10 mouse cellular contexts compared by ENCODE assay signal in the genomic region with DNA sequence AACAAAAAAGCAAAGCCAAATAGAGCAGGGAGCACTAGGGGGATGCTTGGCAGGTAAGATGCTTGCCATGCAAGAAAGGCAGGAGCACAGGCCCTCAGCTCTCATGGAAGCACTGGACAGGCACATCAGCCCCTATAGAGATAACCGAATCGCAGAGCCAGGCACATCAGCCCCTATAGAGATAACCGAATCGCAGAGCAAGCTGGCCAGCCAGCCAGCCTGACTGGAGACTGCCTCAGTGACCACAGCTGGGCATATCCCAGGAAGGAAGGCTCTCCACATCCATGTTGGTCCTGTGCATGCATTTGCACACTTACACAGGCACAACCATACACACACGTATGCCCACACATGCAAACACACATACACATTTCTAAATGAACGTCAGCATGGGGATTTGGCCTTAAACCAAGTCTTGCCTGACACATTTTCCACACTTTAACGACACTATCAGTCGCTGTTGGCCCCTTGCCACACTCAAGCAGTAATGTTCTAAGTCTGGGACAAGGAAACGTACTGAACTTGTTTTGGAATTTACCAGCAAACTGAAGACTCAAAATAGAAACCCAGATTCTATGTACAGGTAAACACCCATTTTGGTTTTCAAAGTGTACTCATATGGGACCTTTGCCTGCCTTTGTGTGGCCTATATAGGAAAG. TPM values are rescaled to one million over a fixed set of nuclear protein-coding genes. Genes with fewer than 3 reads are reported as not detected.
DNase-seq lines count a peak whose midpoint lies in the region; ATAC-seq and TF ChIP-seq lines count a peak whose summit lies in the region.
"Had no signal": no experiment of that assay in that cellular context is flagged by ENCODE, and none has a peak within 500 bp of the region (broad histone marks: within the 10 kb centered on the region; RNA-seq: fewer than 3 reads in every experiment).

No protein-coding gene starts in this region.

- 50% methylated on average over 9 of the region's 9 CpGs for WGBS in lung, adult 2 months
- WGBS in heart, embryonic 13.5 days, result 11% methylated on average over 9 of the region's 9 CpGs
- WGBS in liver, embryonic 12.5 days (ENCODE audit: insufficient replicate concordance), result 55% methylated on average over 9 of the region's 9 CpGs

- H3K27ac ChIP-seq in heart, embryonic 13.5 days (replicated peaks), result peak overlapping the region; percentile 80
- H3K27ac ChIP-seq in liver, embryonic 12.5 days, result no peak overlapping the region
- H3K27ac ChIP-seq: intestine, embryonic 15.5 days had no signal

- no peaks in the 10 kb centered on the region for H3K9me3 ChIP-seq in heart, embryonic 13.5 days
- H3K9me3 ChIP-seq in liver, embryonic 12.5 days (replicated peaks), result no peaks in the 10 kb centered on the region
- H3K9me3 ChIP-seq: intestine, embryonic 15.5 days had no signal

- DNase-seq in lung, adult 18-20 months, result peak; percentile 12 to 54
- no peak for DNase-seq in lung, adult 2 months
- peak; percentile 67 for DNase-seq in kidney, postnatal 10 days
- peak; percentile 57 for DNase-seq in testis, postnatal 10 days (ENCODE audit: low spot score)
- DNase-seq in left cerebral cortex, adult 8-10 months (ENCODE audit: low spot score in 2 of 2), result no peak
- DNase-seq: cerebellum, adult 9-10 months; thymus, postnatal 14 days had no signal

- TF ChIP-seq CTCF in lung, adult 2 months (IDR thresholded peaks at IDR 0.05; ENCODE audit: insufficient read depth, low read length), result no peak

- peaks cover 21% of the 10 kb centered on the region; the same call in 1 of the 2 replicates for H3K27me3 ChIP-seq in heart, embryonic 13.5 days (replicated peaks)
- H3K27me3 ChIP-seq in liver, embryonic 12.5 days (replicated peaks), result no peaks in the 10 kb centered on the region
- H3K27me3 ChIP-seq: intestine, embryonic 15.5 days had no signal

- H3K4me2 ChIP-seq in heart, embryonic 13.5 days, result peak overlapping the region; percentile 58
- no peak overlapping the region for H3K4me2 ChIP-seq in liver, embryonic 12.5 days
- H3K4me2 ChIP-seq: intestine, embryonic 15.5 days had no signal

- H3K9ac ChIP-seq in heart, embryonic 13.5 days, result no peak overlapping the region; the same call in 1 of the 2 replicates
- H3K9ac ChIP-seq in liver, embryonic 12.5 days, result no peak overlapping the region
- H3K9ac ChIP-seq: intestine, embryonic 15.5 days had no signal

- H3K36me3 ChIP-seq in heart, embryonic 13.5 days, result no peaks in the 10 kb centered on the region
- H3K36me3 ChIP-seq in liver, embryonic 12.5 days, result no peaks in the 10 kb centered on the region
- H3K36me3 ChIP-seq: intestine, embryonic 15.5 days had no signal

- peaks cover 3% of the 10 kb centered on the region; the same call in 1 of the 2 replicates for H3K4me1 ChIP-seq in lung, adult 2 months (ENCODE audit: control insufficient read depth, insufficient read depth, low read length)
- peaks cover 19% of the 10 kb centered on the region for H3K4me1 ChIP-seq in heart, embryonic 13.5 days
- H3K4me1 ChIP-seq in liver, embryonic 12.5 days, result no peaks in the 10 kb centered on the region

- H3K4me3 ChIP-seq in lung, adult 2 months (replicated peaks; ENCODE audit: extremely low read depth, low read depth, low read length), result no peak overlapping the region
- no peak overlapping the region for H3K4me3 ChIP-seq in heart, embryonic 13.5 days
- no peak overlapping the region for H3K4me3 ChIP-seq in liver, embryonic 12.5 days
- H3K4me3 ChIP-seq: intestine, embryonic 15.5 days had no signal

- no peak for ATAC-seq in heart, embryonic 13.5 days (ENCODE audit: extremely low read depth, insufficient number of reproducible peaks, low FRiP score, low TSS enrichment)
- ATAC-seq in liver, embryonic 12.5 days, result no peak
- ATAC-seq: intestine, embryonic 15.5 days had no signal

- TF ChIP-seq POLR2A in lung, adult 2 months (IDR thresholded peaks at IDR 0.05; ENCODE audit: borderline replicate concordance, extremely low read depth, low read depth, low read length), result no peak

RNA-seq across cellular contexts. Expression of gene Elf5, which starts 31.9 kb away (rescaled TPM):
- 32.8 and 55.4 TPM in 2 replicates for polyA plus RNA-seq in lung, adult 2 months (2012; rRNA removed)
- polyA plus RNA-seq in heart, embryonic 13.5 days (2015; fragmentation: Nextera tagmentation; extraction: Ambion mirVana), result 0.17 TPM in 1 of 2 replicates, not detected in the other
- 1 to 10 TPM in 3 of 4 experiments, under 1 TPM in 1; 1.00 to 1.4 (median 1.1) TPM for total RNA-seq in left cerebral cortex, adult 8-10 months (2022)
- polyA plus RNA-seq in liver, embryonic 12.5 days (2016; fragmentation: Nextera tagmentation; extraction: Ambion mirVana), result 0.06 TPM in 1 of 2 replicates, not detected in the other

Comparison
In these comparisons a context has a peak if more than half of its experiments do, and no peak if none do; other contexts are left out.
1. DNase-seq: peak in lung, adult 18-20 months (2 of 2), kidney, postnatal 10 days (single experiment) and testis, postnatal 10 days (single experiment); none in lung, adult 2 months (single experiment) and left cerebral cortex, adult 8-10 months (0 of 2).
2. RNA of gene Elf5, which starts 31.9 kb away (polyA plus RNA-seq): 32.8 to 55.4 TPM in lung, adult 2 months; 0.17 TPM in heart, embryonic 13.5 days and 0.06 TPM in liver, embryonic 12.5 days; every median in the first group is over 10 times any median in the second.